Mouse (Mus musculus) granulocyte monocyte progenitor cell, adult 5-6 weeks (primary cell): ENCODE measurements around the gene Kcng1. TPM values are rescaled to one million over a fixed set of nuclear protein-coding genes. Genes with fewer than 3 reads are reported as not detected.

Experiments used
- ATAC-seq: replicated peaks from 2 replicates; pipeline ENCODE4 v1.8.0; 2016; ENCODE audit warnings: mild to moderate bottlenecking, moderate TSS enrichment, inconsistent platforms; ENCODE audit not compliant: poor library complexity, severe bottlenecking
- total RNA-seq, 2 experiments: library from RNA; stranded (forward) in 1 of 2; stranded (reverse) in 1 of 2; fragments of 200-712, 200-1000 nt in 1 of 2; fragments of >200 nt in 1 of 2; fragmentation: Nextera tagmentation in 1 of 2; gene quantifications; 2 replicates each; pipeline ENCODE4 v1.2.3; 2014 to 2017

Kcng1 gene
- total RNA-seq (2014; fragmentation: Nextera tagmentation), result 3.4 and 4.9 TPM in 2 replicates
- 0.04 and 0.57 TPM in 2 replicates for total RNA-seq (2017)

- ATAC-seq, result peak; percentile 38
Observed at GRCm38 (mm10) chr2:168281582-168281981, at the start of gene Kcng1. Gene Kcng1, minus strand, starts transcription at chr2:168281736.

GRCm38 (mm10) chr2:168330421-168331070 lies 49.0 kb upstream of the Kcng1 start:
- ATAC-seq, result no peak

- peak; percentile 89 for ATAC-seq
Observed at GRCm38 (mm10) chr2:168321716-168322374, 40.3 kb upstream of the Kcng1 start.

GRCm38 (mm10) chr2:168320388-168321182 lies 39.0 kb upstream of the Kcng1 start:
- no peak for ATAC-seq

GRCm38 (mm10) chr2:168314646-168315446 lies 33.3 kb upstream of the Kcng1 start:
- ATAC-seq, result peak; percentile 74

- ATAC-seq, result no peak
Observed at GRCm38 (mm10) chr2:168312504-168312903, 31.0 kb upstream of the Kcng1 start.

GRCm38 (mm10) chr2:168311006-168311405 lies 29.5 kb upstream of the Kcng1 start:
- peak; percentile 56 for ATAC-seq

GRCm38 (mm10) chr2:168308916-168309315 lies 27.4 kb upstream of the Kcng1 start:
- no peak for ATAC-seq

- ATAC-seq, result no peak
Observed at GRCm38 (mm10) chr2:168299650-168300049, 18.1 kb upstream of the Kcng1 start.

GRCm38 (mm10) chr2:168296530-168296929 lies 15.0 kb upstream of the Kcng1 start:
- ATAC-seq, result no peak

- ATAC-seq, result peak; percentile 60
Observed at GRCm38 (mm10) chr2:168292521-168292920, 11.0 kb upstream of the Kcng1 start.

- ATAC-seq, result no peak
Observed at GRCm38 (mm10) chr2:168292041-168292440, 10.5 kb upstream of the Kcng1 start.

- ATAC-seq, result no peak
Observed at GRCm38 (mm10) chr2:168289851-168290250, 8.3 kb upstream of the Kcng1 start.

- ATAC-seq, result no peak
Observed at GRCm38 (mm10) chr2:168289016-168289415, 7.5 kb upstream of the Kcng1 start.

- peak; percentile 53 for ATAC-seq
Observed at GRCm38 (mm10) chr2:168286987-168287386, 5.5 kb upstream of the Kcng1 start.

- no peak for ATAC-seq
Observed at GRCm38 (mm10) chr2:168285143-168285542, 3.6 kb upstream of the Kcng1 start.

GRCm38 (mm10) chr2:168280729-168281581 lies 581 bp downstream of the Kcng1 start:
- ATAC-seq, result peak; percentile 71

- ATAC-seq, result peak; percentile 59
Observed at GRCm38 (mm10) chr2:168274374-168274935, 7.1 kb downstream of the Kcng1 start.

GRCm38 (mm10) chr2:168273387-168273786 lies 8.1 kb downstream of the Kcng1 start:
- peak; percentile 54 for ATAC-seq
